Mouse (Mus musculus) fat pad, adult 2 months (tissue): ENCODE measurements around the gene Pgr.
A peak's percentile ranks its signal among the peaks of the same experiment; 100 is the strongest.

Experiments
- DNase-seq: peaks from one replicate; pipeline ENCODE4 v3.0.0-alpha.2; 2011; ENCODE audit warnings: low read depth, low spot score; ENCODE audit errors: extremely low read depth

Gene Pgr

DNA sequence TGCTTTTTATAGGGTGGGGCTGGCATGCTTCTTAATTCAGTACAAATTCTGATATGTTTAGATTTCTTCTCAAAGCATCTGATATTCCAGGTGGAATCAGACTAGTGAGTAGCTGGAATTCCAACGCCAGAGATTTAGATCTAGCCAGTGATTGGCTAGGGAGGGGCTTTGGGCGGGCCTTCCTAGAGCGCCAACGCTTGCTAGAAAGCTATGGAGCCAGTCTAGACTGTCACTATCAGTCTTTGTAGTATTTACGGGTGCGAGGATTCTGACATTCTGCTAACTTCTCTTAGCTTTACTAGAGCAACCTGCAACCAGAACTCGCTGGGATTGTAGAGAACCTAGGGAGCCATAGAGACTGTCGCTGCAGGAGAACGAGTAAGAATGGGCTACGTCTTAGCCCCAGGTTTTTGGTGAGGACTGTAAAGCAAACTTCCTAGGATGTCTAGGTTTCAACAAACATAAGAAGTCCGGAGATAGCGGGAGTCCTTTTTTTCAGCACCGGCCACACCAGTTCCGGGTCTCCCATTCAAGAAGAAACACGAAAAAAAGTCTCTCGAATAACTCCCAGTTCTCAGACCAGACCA, at the start of gene Pgr:
TSS of gene Pgr (plus strand) at position 218 of the 587 bp plus-strand sequence.
- DNase-seq, result no peak

DNA sequence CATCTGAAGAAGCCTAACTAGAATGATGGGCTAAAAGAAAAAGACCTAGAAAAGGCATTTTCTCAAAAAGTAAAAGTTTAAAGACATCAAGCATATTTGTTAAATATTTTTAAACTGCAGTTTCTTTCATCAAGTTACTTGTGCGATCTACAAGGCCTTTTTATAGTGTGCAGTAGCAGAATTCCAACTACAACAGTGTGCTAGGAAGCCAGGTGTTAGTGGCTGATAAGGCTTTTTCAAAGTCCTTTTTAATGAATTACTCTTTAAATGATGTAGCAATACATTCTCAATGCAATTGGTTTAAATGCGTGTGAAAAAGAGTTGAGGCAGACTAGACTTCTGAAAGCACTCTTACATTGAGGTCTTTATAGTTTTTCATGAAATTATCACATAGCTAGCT, 42.2 kb upstream of the Pgr start:
- no peak for DNase-seq

DNA sequence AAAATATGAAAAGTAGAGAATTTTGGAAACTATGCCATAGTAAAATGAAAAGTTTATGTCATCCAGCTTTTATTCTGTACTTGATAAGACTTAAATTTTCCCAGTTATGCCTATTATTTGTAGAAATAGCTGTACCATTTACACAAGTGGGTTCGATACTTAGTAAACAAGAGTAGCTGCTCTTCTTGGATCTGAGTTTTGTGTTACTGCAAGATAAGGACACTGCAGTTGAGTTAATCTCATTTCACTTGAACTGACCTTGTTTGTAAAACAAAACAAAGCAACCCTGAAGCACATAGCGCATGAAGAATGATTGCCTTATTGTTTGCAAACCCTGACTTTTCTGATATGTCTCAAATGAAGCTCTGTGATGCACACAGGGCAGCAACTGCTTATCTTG, 31.1 kb upstream of the Pgr start:
- no peak for DNase-seq

DNA sequence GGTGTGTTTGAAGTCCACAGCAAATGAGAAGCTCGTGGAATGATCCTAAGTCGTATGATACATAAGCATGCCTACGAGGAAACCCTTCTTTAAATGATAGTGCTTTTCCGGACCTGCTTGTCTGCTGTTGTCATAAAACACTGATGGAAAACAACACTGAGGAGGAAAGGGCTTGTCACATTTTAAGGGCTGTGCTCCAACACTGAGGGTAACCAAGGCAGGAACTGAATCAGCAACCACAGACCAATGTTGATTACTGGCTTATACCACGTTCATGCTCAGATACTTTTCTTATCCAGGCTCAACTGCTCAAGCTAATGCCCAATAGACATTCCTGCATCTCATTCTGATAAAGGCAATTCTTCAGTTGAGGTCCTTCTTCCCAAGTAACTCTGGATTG, 4.4 kb upstream of the Pgr start:
- DNase-seq, result no peak

DNA sequence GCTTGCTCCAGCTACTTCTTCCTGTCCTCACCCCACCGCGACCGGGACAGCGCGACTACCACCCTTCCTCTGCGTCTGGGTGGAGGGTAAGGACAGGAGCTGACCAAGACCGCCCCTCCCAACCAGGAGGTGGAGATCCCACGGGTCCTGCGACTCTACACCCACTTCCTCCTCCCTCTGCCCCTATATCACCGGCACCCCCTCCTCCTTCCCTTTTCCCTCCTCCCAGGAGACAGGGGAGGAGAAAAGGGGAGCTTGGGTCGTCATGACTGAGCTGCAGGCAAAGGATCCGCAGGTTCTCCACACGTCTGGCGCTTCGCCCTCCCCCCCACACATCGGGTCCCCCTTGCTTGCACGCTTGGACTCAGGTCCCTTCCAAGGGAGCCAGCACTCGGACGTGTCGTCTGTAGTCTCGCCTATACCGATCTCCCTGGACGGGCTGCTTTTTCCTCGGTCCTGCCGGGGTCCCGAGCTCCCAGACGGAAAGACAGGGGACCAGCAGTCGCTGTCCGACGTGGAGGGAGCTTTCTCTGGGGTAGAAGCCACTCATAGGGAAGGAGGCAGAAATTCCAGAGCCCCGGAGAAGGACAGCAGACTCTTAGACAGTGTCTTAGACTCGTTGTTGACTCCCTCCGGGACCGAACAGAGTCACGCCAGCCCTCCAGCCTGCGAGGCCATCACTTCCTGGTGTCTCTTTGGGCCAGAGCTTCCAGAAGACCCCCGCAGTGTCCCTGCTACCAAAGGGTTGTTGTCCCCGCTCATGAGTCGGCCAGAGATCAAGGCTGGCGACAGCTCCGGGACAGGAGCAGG, 775 bp downstream of the Pgr start:
- DNase-seq, result no peak

DNA sequence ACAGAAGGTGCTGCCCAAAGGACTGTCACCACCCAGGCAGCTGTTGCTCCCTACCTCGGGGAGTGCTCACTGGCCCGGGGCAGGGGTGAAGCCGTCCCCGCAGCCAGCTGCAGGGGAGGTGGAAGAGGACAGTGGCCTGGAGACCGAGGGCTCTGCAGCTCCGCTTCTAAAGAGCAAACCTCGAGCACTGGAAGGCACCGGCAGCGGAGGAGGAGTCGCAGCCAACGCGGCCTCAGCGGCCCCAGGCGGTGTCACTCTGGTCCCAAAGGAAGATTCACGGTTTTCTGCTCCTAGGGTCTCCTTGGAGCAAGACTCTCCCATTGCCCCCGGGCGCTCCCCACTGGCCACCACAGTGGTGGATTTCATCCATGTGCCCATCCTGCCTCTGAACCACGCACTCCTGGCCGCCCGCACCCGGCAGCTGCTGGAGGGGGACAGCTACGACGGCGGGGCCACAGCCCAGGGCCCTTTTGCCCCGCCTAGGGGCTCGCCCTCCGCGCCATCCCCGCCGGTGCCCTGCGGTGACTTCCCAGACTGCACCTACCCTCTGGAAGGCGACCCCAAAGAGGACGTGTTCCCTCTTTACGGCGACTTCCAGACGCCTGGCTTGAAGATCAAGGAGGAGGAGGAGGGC, 1.5 kb downstream of the Pgr start:
- DNase-seq, result no peak

DNA sequence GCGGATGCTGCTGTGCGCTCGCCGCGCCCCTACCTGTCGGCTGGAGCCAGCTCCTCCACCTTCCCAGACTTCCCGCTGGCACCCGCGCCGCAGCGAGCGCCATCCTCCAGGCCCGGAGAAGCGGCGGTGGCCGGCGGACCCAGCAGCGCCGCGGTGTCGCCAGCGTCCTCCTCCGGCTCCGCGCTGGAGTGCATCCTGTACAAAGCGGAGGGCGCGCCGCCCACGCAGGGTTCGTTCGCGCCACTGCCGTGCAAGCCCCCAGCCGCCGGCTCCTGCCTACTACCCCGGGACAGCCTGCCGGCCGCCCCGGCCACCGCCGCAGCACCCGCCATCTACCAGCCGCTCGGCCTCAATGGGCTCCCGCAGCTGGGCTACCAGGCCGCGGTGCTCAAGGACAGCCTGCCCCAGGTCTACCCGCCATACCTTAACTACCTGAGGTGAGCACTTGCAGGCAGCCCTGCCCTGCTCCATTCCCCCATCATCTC, 2.1 kb downstream of the Pgr start:
- DNase-seq, result no peak

DNA sequence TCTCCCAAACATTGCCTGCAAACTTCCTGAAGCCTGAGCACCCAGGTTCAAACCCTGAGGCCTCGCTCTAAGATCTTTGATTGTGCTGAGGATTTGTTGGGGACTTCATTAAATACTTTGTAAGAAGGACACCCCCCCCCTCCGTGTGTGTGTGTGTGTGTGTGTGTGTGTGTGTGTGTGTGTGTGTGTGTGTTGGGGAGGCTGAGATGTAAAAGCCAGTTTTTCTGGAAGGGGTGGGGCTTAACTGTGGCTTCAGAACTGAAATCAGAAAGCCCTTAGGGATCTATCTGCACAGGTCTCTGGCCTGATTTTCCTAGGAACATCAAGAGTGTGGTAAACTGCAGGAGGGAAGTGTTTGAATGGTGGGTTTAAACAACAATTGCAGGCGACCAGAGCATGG, 2.6 kb downstream of the Pgr start:
- no peak for DNase-seq

DNA sequence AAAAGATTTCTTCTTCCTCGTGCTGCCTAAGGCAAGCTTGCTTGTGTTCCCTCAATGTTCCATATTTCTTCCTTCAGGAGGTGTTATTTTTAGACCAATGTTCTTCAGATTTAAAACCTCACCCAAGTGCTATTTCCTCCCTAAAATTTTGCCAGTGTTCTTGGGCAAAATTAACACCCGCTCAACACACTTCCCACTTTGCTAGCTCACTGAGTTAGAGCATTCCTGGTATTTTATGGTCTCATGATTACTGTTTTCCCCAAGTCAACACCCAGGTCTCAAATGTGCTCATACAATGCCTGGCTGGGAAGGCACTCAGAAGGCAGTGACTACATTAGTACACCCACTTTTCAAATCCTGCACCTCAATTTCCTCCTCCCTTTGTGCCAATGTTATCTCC, 27.9 kb downstream of the Pgr start:
- no peak for DNase-seq

DNA sequence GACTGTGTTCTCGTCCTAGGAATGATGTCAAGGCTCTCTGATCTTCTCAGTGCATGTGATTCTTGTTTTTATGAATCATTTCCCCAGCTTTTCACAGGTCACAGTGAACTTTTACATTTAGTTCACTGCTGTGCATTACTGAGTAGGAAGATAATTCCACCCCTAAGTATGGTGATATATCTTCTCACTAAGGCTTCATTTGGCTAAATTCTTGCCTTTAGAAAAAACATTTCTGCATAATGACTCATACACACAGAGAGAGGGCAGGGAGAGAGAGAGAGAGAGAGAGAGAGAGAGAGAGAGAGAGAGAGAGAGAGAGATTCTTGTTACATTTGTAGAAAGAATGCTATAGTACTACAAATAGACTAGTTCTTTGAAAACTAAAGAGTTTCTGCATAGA, 38.1 kb downstream of the Pgr start:
- no peak for DNase-seq

DNA sequence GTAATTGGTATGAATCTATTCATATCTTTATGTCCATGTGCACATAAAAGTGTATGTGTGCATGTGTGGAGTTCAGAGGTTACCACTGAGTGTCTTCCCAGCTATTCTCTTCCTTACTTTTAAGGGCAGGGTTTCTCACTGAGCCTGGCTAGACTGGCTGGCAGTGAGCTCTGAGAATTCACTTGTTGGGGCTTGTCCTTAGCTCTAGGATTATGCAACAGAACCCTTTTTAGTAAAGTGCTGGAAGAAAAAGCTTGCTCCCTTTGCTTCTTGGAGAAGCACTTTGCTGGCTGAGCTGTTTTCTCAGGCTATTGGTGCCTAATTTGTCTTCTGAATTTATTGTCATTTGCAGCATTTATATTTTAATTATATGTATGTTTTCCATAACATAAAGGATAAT, 53.7 kb downstream of the Pgr start:
- DNase-seq, result no peak

DNA sequence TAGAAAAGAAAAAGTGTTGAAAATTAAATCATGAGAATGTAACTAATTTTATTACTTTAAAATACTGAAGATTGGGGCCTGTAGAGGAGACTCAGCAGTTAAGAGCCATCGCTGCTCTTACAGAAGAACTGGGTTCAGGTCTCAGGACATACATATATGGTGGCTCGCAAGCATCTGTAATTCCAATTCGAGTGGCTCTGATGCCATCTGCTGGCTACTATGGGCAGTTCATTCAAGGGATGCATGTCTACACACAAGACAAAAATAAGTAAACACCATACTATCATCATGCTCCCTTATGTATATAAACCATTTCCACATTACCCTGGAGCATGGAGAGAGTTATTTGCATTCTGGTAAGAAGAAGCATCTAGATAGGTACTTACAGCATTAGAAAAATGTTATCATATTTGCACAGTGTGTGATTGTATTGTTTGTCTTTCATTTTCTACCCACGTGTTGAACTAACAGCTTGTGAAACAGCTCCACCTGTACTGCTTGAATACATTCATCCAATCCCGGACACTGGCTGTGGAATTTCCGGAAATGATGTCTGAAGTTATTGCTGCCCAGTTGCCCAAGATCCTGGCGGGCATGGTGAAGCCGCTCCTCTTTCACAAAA, 65.0 kb downstream of the Pgr start:
- no peak for DNase-seq

DNA sequence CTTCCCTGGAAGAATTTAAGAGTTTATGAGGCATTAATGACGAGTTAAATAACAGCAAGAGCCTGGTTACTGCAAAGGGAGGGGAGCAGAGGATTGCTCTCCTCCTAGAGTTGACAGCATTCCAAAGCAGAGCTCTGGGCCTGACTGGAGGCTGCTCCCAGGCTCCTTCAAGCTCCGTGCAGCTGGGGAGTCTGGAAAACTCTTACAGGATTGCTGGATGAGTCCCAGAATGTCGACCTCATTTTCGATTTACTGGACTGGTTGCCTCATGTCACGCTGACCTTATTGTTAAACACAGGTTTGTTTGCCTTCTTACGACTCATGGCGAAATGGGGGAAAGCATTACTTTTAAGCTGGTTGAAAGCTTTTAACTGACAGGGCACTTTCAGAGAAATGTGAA, 70.6 kb downstream of the Pgr start:
- no peak for DNase-seq

DNA sequence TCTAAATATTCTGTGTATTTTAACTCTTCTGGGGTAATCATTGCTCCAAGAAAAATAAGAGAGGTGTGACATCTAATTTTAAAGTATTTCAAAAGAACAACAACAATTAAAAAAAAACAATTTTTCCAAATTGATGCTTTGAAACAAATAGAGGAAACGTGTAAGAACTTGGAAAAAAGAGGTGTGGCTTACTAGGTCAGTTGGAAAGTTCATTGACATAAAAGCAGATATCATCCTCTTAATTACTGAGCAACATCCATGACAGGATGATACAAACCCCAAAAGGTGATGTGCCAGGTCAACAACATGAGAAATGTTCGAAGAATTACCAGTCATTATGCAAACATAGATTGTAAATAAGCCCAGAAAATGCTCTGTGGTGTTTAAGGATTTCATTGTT, 71.9 kb downstream of the Pgr start, which contains the start of gene Gm16485:
TSS of gene Gm16485 (plus strand) at position 301 of the 400 bp plus-strand sequence.
- DNase-seq, result no peak

DNA sequence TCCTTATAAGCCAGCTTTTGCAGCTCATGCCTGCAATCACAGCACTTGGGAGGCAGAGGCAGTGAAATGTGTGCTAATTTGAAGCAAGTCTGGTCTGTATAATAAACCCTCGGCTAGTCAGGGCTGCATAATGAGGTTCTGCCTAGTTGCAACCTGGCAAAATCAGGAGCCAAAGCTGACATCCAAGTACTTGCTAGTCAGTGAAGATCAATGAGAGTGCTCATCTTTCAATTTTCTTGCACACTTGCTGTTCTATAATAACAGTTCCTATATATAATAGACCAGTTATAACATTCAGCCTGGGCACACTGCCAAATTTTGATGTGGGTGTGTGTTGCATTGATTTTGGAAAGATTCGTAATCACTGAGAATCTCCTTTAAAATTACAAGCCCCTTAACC, 78.1 kb downstream of the Pgr start:
- DNase-seq, result no peak

DNA sequence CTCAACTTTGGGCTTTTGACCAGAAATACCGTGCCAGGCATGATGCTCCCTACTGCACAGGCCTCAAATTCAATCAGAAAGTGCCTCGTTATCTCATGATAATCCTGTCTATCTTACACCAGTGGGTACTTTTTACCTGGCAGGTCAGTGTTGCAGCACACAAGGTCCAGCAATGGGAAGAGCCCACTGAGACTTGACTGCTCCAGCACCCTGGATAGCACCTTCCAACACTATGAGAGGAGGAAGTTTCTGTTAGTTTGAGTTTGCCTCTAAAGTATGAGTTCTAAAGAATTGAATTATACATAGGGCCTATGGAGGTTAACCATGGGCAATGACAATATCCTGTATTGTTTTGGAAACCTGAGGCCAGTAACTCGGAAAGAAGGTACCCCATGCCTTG, 82.7 kb downstream of the Pgr start:
- no peak for DNase-seq

DNA sequence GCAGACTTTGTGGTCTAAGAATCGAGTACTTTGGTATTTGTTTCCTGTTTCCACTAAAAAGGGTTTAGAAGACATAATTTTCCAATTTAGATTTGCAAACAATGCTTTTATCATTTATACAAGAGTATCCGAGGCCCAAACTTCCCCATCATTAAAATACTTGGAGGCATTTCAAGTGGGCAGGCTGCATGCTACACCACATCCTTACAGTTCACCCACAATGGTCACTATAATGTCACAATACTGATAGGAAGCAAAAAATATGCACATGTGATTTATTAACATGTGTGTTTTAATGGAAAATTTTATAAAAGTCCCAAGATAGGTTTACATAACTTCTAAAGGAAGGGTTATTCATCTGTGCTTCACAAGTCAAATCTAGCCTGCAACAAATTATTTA, 96.9 kb downstream of the Pgr start:
- no peak for DNase-seq

DNA sequence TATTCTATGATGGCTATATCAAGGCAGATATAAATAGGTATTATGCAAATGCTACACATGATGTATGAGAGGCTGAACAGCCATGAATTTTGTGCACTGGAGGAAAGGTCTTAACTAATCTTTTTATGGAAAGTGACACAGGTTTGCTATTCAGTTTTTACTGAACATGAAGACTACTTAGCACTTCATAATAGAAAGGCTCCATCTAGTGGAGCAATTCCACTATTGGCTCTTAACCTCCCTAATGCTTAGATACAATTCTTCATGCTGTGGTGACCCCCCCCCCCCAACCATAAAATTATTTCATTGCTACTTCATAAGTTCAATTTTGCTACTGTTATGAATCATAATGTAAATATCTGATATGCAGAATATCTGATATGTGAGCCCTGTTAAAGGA, 101.5 kb downstream of the Pgr start:
- no peak for DNase-seq

DNA sequence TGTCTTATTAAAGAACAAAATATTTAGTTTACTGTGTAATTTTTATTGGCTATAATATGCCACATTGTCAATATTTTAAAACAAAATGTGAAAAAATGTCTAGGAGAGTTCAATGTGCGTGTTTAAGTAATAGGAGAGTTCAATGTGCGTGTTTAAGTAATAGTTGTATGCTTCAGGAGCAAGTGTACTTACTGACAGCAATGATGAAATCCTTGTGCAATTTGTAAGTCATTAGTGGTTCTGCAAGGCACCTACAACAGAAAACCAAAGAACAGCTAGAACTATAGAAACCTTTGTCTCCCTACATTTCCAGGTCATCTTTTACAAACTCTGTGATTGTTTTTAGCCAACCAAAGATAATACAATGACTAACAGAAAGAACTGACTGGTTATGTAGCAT, 115.5 kb downstream of the Pgr start:
- DNase-seq, result peak; percentile 7
